Mouse (Mus musculus) lung, postnatal 0 days (tissue): ENCODE measurements around the gene Ntn5.

Experiments used
- CTCF ChIP-seq: IDR thresholded peaks from 2 replicates; pipeline ENCODE4 v1.5.1; 2016; ENCODE audit warnings: antibody characterized with exemption, mild to moderate bottlenecking
- EP300 ChIP-seq: IDR thresholded peaks from 2 replicates; pipeline ENCODE4 v1.6.1; 2016; ENCODE audit warnings: antibody characterized with exemption, mild to moderate bottlenecking, control low read depth

DNA sequence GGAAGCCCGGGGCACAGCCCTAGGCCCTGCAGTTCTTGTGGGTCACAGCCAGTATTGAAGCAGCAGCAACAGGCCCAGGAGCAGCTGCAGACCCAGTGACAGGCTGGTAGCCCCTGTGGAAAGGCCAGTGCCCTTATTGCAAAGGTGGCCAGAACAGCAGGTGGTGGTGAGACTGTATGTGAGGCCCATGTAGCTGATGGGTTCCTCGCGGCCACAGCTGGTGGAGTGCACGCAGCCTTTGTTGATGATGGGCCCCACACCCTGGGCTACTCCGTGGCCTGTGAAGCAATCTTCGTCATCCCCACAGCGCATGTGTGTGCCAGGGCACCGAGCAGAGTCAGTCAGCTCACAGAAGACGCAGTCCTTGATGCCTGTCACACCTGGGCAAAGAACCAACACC, 41.3 kb downstream of the Ntn5 start:
- TF ChIP-seq CTCF: no peak
- no peak for TF ChIP-seq EP300
